Mouse (Mus musculus): ENCODE data around the gene Lin7c.

- TF ChIP-seq CTCF (IDR thresholded peaks at IDR 0.05; ENCODE audit: low read depth) (no peak), EP300 (optimal IDR thresholded peaks at IDR 0.05) (no peak)
Measured at GRCm38 (mm10) chr2:109921298-109922035, 30.8 kb downstream of the Lin7c start.
